Mouse (Mus musculus): ENCODE data around the gene Per1.

DNA sequence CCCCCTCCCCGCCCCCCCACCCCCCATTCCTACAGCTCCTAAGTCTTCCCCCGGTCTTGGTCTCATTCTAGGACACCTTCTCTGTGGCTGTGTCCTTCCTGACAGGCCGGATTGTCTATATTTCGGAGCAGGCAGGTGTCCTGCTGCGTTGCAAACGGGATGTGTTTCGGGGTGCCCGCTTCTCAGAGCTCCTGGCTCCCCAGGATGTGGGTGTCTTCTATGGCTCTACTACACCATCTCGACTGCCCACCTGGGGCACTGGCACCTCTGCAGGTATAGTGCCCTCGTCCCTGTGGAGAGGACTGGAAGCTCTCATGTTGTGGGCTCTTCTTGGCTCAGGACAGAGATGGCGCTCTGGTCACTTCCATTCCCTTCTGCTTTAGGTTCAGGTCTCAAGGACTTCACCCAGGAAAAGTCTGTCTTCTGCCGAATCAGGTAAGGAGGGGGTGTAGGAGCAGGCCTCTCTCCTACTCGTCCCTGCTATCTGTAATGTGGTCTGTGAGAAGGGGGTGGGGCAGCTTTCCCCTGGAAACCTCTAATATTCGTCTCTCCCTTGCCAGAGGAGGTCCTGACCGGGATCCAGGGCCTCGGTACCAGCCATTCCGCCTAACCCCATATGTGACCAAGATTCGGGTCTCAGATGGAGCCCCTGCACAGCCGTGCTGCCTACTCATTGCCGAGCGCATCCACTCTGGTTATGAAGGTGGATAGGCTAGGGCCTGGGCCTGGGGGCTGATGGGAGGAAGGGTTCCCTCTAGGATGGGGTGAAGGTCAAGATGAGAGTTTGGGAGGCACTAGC lies 6.8 kb downstream of the Per1 start:
- TF ChIP-seq POLR2A (IDR thresholded peaks at IDR 0.05; ENCODE audit: borderline replicate concordance, extremely low read depth, insufficient read depth, insufficient read length, poor library complexity, severe bottlenecking) (no peak), CTCF (IDR thresholded peaks at IDR 0.05; ENCODE audit: borderline replicate concordance, extremely low read depth, insufficient read depth, insufficient read length) (no peak)

Measured in brain, embryonic 14.5 days (tissue).